Mouse (Mus musculus) MEL (cell line): Measurements from ENCODE around the gene AB124611. TPM values are rescaled to one million over a fixed set of nuclear protein-coding genes. Genes with fewer than 3 reads are reported as not detected.

Experiments
- DNase-seq: peaks from one replicate; pipeline ENCODE4 v3.0.0; 2011; ENCODE audit warnings: low read depth, low spot score
- H3K27ac ChIP-seq: 2 replicates; pipeline ENCODE4 v1.5.1; 2012; ENCODE audit warnings: low read depth, mild to moderate bottlenecking, control low read depth, low read length, moderate library complexity; ENCODE audit not compliant: control insufficient read depth
- H3K27me3 ChIP-seq, 2 experiments: fragments of 150-350 bp in 1 of 2; sonication (generic) in 1 of 2; 2 replicates each; pipeline ENCODE4 v1.6.1; 2012; ENCODE audit warnings: low read length in 2 of 2, mild to moderate bottlenecking in 2 of 2, improper control_type of control experiment in 1 of 2, moderate library complexity in 1 of 2; ENCODE audit not compliant: insufficient read depth in 2 of 2, control insufficient read depth in 1 of 2
- H3K36me3 ChIP-seq, 2 experiments: 2 replicates each; pipeline ENCODE4 v1.6.1; 2012 to 2014; ENCODE audit warnings: low read length in 2 of 2, improper control_type of control experiment in 1 of 2, inconsistent platforms in 1 of 2, mild to moderate bottlenecking in 1 of 2; ENCODE audit not compliant: insufficient read depth in 2 of 2, control insufficient read depth in 1 of 2
- H3K4me1 ChIP-seq, 2 experiments: fragments of 150-350 bp in 1 of 2; sonication (generic) in 1 of 2; 2 replicates each; pipeline ENCODE4 v1.6.1; 2012; ENCODE audit warnings: low read length in 2 of 2, improper control_type of control experiment in 1 of 2, mild to moderate bottlenecking in 1 of 2; ENCODE audit not compliant: insufficient read depth in 2 of 2, control insufficient read depth in 1 of 2
- H3K4me3 ChIP-seq, 2 experiments: fragments of 150-350 bp in 1 of 2; sonication (generic) in 1 of 2; 2 replicates each; pipeline ENCODE4 v1.5.1; 2012; ENCODE audit warnings: low read depth in 2 of 2, low read length in 2 of 2, mild to moderate bottlenecking in 2 of 2, moderate library complexity in 2 of 2, control low read depth in 1 of 2, improper control_type of control experiment in 1 of 2; ENCODE audit not compliant: control insufficient read depth in 1 of 2, insufficient read depth in 1 of 2
- H3K79me2 ChIP-seq: 2 replicates; pipeline ENCODE4 v1.6.1; 2012; ENCODE audit warnings: mild to moderate bottlenecking, low read length, moderate library complexity; ENCODE audit not compliant: control insufficient read depth, poor library complexity, insufficient read depth
- H3K9ac ChIP-seq: 2 replicates; pipeline ENCODE4 v1.6.1; 2012; ENCODE audit warnings: low read depth, mild to moderate bottlenecking, control low read depth, low read length, moderate library complexity; ENCODE audit not compliant: control insufficient read depth, poor library complexity, severe bottlenecking
- H3K9me3 ChIP-seq: fragments of 150-350 bp; sonication (generic); replicated peaks from 2 replicates; pipeline ENCODE4 v1.6.1; 2012; ENCODE audit warnings: mild to moderate bottlenecking, low read length, improper control_type of control experiment, moderate library complexity; ENCODE audit not compliant: insufficient read depth
- BHLHE40 ChIP-seq: IDR thresholded peaks from 2 replicates; pipeline ENCODE4 v1.6.1; 2012; ENCODE audit warnings: low read depth, mild to moderate bottlenecking, inconsistent platforms, low read length, improper control_type of control experiment, borderline replicate concordance
- CHD1 ChIP-seq: IDR thresholded peaks from 2 replicates; pipeline ENCODE4 v1.6.1; 2012; ENCODE audit warnings: low read depth, mild to moderate bottlenecking, inconsistent platforms, low read length, improper control_type of control experiment
- CTCF ChIP-seq, 3 experiments: IDR thresholded peaks in 2 of 3; conservative IDR thresholded peaks in 1 of 3; 2 replicates each; pipeline ENCODE4 v1.5.1; 2011 to 2012; ENCODE audit warnings: low read length in 3 of 3, low read depth in 2 of 3, mild to moderate bottlenecking in 2 of 3, improper control_type of control experiment in 1 of 3, inconsistent platforms in 1 of 3, mixed read lengths in 1 of 3, moderate library complexity in 1 of 3; ENCODE audit not compliant: control insufficient read depth in 1 of 3, insufficient read depth in 1 of 3, poor library complexity in 1 of 3, severe bottlenecking in 1 of 3
- ELF1 ChIP-seq: IDR thresholded peaks from 2 replicates; pipeline ENCODE4 v1.6.1; 2014; ENCODE audit warnings: low read depth, mild to moderate bottlenecking, inconsistent platforms, low read length, improper control_type of control experiment, moderate library complexity
- ETS1 ChIP-seq: IDR thresholded peaks from 2 replicates; pipeline ENCODE4 v1.6.1; 2012; ENCODE audit warnings: low read depth, mild to moderate bottlenecking, inconsistent platforms, low read length, improper control_type of control experiment, moderate library complexity
- GATA1 ChIP-seq: IDR thresholded peaks from 2 replicates; pipeline ENCODE4 v1.6.1; 2011; ENCODE audit warnings: low read depth, low read length, improper control_type of control experiment
- HCFC1 ChIP-seq: IDR thresholded peaks from 2 replicates; pipeline ENCODE4 v1.6.1; 2012; ENCODE audit warnings: low read depth, mild to moderate bottlenecking, inconsistent platforms, low read length, improper control_type of control experiment, moderate library complexity
- KAT2A ChIP-seq: conservative IDR thresholded peaks from 2 replicates; pipeline ENCODE4 v1.6.1; 2012; ENCODE audit warnings: low read depth, low read length, improper control_type of control experiment, inconsistent platforms
- MXI1 ChIP-seq: IDR thresholded peaks from 2 replicates; pipeline ENCODE4 v1.6.1; 2011; ENCODE audit warnings: mild to moderate bottlenecking, low read depth, low read length, improper control_type of control experiment
- MYC ChIP-seq: IDR thresholded peaks from 2 replicates; pipeline ENCODE4 v1.6.1; 2011; ENCODE audit warnings: low read depth, mild to moderate bottlenecking, low read length, improper control_type of control experiment, moderate library complexity
- NRF1 ChIP-seq: IDR thresholded peaks from 2 replicates; pipeline ENCODE4 v1.6.1; 2014; ENCODE audit warnings: low read depth, mild to moderate bottlenecking, inconsistent platforms, low read length, improper control_type of control experiment, moderate library complexity; ENCODE audit not compliant: poor library complexity, insufficient read depth, severe bottlenecking
- POLR2AphosphoS5 ChIP-seq: IDR thresholded peaks from 2 replicates; pipeline ENCODE4 v1.6.1; 2012; ENCODE audit warnings: low read depth, borderline replicate concordance, mild to moderate bottlenecking, inconsistent platforms, low read length, moderate library complexity, mixed read lengths
- RCOR1 ChIP-seq: IDR thresholded peaks from 2 replicates; pipeline ENCODE4 v1.6.1; 2012; ENCODE audit warnings: low read depth, mild to moderate bottlenecking, inconsistent platforms, low read length, improper control_type of control experiment
- SIN3A ChIP-seq: IDR thresholded peaks from 2 replicates; pipeline ENCODE4 v1.6.1; 2012; ENCODE audit warnings: low read length, improper control_type of control experiment, inconsistent platforms
- SMC3 ChIP-seq: IDR thresholded peaks from 2 replicates; pipeline ENCODE4 v1.6.1; 2011; ENCODE audit warnings: low read depth, low read length, improper control_type of control experiment
- TBP ChIP-seq: IDR thresholded peaks from 2 replicates; pipeline ENCODE4 v1.8.0; 2011; ENCODE audit warnings: low read depth, low read length, improper control_type of control experiment
- USF1 ChIP-seq: IDR thresholded peaks from 2 replicates; pipeline ENCODE4 v1.6.1; 2014; ENCODE audit warnings: low read depth, mild to moderate bottlenecking, inconsistent platforms, low read length, improper control_type of control experiment, moderate library complexity
- ZKSCAN1 ChIP-seq: IDR thresholded peaks from 2 replicates; pipeline ENCODE4 v1.6.1; 2012; ENCODE audit warnings: low read depth, mild to moderate bottlenecking, inconsistent platforms, low read length, improper control_type of control experiment, moderate library complexity
- ZMIZ1 ChIP-seq: IDR thresholded peaks from 2 replicates; pipeline ENCODE4 v1.6.1; 2012; ENCODE audit warnings: low read depth, mild to moderate bottlenecking, inconsistent platforms, low read length, improper control_type of control experiment, moderate library complexity
- polyA plus RNA-seq, 2 experiments: library from polyadenylated mRNA; stranded (reverse) in 1 of 2; unstranded in 1 of 2; fragments of >175 nt in 1 of 2; fragments of >200 nt in 1 of 2; gene quantifications; 2 replicates each; pipeline versions ENCODE4 v1.2.1 to v1.2.4; 2012; ENCODE audit warnings: low replicate concordance in 2 of 2, low read depth in 1 of 2; ENCODE audit not compliant: insufficient read length in 2 of 2, insufficient read depth in 1 of 2, missing spikeins in 1 of 2
- total RNA-seq: library from RNA; depleted of rRNA; stranded (reverse); fragments of 300-350 nt; gene quantifications from 2 replicates; pipeline ENCODE4 v1.2.3, GENCODE M21; 2012

The AB124611 gene
- total and polyA plus RNA-seq, 3 experiments: 55.2 to 58.7 TPM; not detected in 1

DNA sequence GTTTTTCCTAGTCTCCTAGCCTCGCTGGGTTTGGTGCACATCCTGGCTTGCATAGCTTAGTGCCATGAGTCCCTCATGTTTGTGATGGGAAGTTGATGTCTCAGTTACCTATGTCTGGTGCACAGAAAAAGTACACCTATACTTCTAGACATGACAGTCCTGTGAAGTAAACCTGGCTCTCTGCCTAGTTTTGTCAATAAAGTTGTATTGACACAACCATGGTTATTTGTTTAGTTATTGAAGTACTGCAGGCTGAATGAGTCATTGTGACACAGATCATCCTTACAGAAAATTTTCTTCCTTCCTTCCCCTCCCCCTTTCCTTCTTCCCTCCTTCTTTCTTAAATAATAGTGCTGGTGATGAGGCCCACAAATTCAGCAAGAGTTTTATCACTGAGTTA lies 38.4 kb downstream of the AB124611 start:
- Histone ChIP-seq H3K27me3 (no peaks in the 10 kb centered on the region), H3K79me2 (peaks cover 40% of the 10 kb centered on the region), H3K27ac (no peak overlapping the region), H3K9me3 (no peaks in the 10 kb centered on the region), H3K4me1 (no peaks in the 10 kb centered on the region), H3K9ac (no peak overlapping the region), H3K36me3 (peaks cover 2 to 60% of the 10 kb centered on the region in 2 experiments; a peak in 3 of 4 replicates), H3K4me3 (no peak overlapping the region)
- no peak for TF ChIP-seq RCOR1
- TF ChIP-seq ELF1: no peak
- TF ChIP-seq CTCF (IDR thresholded peaks at IDR 0.05 in 2 of 3, conservative IDR thresholded peaks at IDR 0.05 in 1 of 3; ENCODE audit: control insufficient read depth in 1 of 3, insufficient read depth in 1 of 3, low read depth in 2 of 3, low read length in 3 of 3, poor library complexity in 1 of 3, severe bottlenecking in 1 of 3): no peak
- no peak for TF ChIP-seq BHLHE40
- no peak for TF ChIP-seq POLR2AphosphoS5
- no peak for TF ChIP-seq TBP
- no peak for TF ChIP-seq GATA1
- no peak for TF ChIP-seq ZMIZ1
- no peak for TF ChIP-seq NRF1
- TF ChIP-seq CHD1: no peak
- TF ChIP-seq KAT2A: no peak
- TF ChIP-seq SIN3A: no peak
- no peak for TF ChIP-seq SMC3
- TF ChIP-seq MXI1: no peak
- DNase-seq: no peak

- Histone ChIP-seq H3K4me1 (no peaks in the 10 kb centered on the region), H3K9me3 (no peaks in the 10 kb centered on the region), H3K27me3 (no peaks in the 10 kb centered on the region), H3K27ac (no peak overlapping the region), H3K79me2 (peaks cover 40% of the 10 kb centered on the region), H3K36me3 (peaks cover 2 to 62% of the 10 kb centered on the region in 2 experiments; a peak in 3 of 4 replicates), H3K4me3 (no peak overlapping the region), H3K9ac (no peak overlapping the region)
- DNase-seq: no peak
- no peak for TF ChIP-seq ETS1
- TF ChIP-seq USF1: no peak
- no peak for TF ChIP-seq MYC
- no peak for TF ChIP-seq BHLHE40
- TF ChIP-seq CHD1: no peak
- no peak for TF ChIP-seq ZKSCAN1
- no peak for TF ChIP-seq HCFC1
- no peak for TF ChIP-seq ZMIZ1
Observed at GRCm38 (mm10) chr9:21565004-21565586, 39.1 kb downstream of the AB124611 start.
